ENCODE assay signal across 8 mouse cellular contexts in the genomic region with DNA sequence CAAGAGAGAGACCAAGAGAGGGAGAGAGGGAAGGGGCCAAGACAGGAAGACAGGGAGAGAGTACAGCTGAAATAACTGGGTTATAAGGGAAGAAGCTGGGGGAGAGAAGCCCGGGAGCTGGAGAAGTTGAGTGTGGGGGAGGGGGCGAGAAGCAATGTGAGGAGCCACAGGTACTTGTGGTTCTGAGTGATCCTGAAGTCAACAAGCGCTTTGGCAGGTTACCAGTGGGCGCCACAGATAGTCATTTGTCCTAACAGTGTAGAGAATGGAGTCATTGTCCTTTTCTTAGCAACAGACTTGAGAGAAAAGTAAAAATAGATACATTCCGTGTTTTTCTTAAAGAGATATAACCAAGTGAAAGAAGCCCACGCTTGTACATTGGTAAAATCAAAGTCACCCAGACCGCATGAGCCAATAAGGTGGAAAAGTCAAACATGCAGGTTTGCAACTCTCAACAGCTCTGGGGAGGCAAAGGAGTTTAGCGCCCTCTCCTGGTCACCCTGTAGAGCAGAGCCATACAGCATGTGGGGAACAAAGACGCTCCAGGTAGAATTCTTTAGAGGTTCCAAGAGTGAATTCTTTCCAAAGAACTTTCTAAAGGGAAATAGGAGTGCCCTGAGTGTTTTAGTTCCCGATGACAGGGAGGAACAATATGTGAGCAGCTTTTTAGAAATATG. TPM values are rescaled to one million over a fixed set of nuclear protein-coding genes. Genes with fewer than 3 reads are reported as not detected.
DNase-seq lines count a peak whose midpoint lies in the region; ATAC-seq and TF ChIP-seq lines count a peak whose summit lies in the region.

No protein-coding gene starts in this region.

- no peak overlapping the region for H3K4me3 ChIP-seq in G1E (ENCODE audit: low read depth, low read length)
- no peak overlapping the region for H3K4me3 ChIP-seq in stomach, embryonic 14.5 days (ENCODE audit: low read depth, low read length)

- H3K36me3 ChIP-seq in G1E (replicated peaks) = no peaks in the 10 kb centered on the region
- no peaks in the 10 kb centered on the region for H3K36me3 ChIP-seq in stomach, embryonic 14.5 days (ENCODE audit: control insufficient read depth, insufficient read depth, low read length)

- DNase-seq in gastrocnemius, postnatal 10 days = peak; percentile 33
- DNase-seq in gastrocnemius, postnatal 25 days = no peak
- no peak for DNase-seq in G1E (ENCODE audit: low spot score)
- peak; percentile 42 for DNase-seq in cerebellum, adult 9-11 months
- DNase-seq in heart, adult 9 months (ENCODE audit: low spot score in 2 of 2) = peak; percentile 9 to 43
- peak; percentile 26 to 41 for DNase-seq in layer of hippocampus, postnatal 14 days (ENCODE audit: low spot score in 2 of 2)

- H3K27ac ChIP-seq in stomach, embryonic 14.5 days (ENCODE audit: low read length) = no peak overlapping the region

- ATAC-seq in G1E (ENCODE audit: extremely low read depth, insufficient number of reproducible peaks, low FRiP score, poor library complexity, severe bottlenecking) = no peak
- ATAC-seq in megakaryocyte-erythroid progenitor cell, adult 5-6 weeks (replicated peaks; ENCODE audit: low FRiP score, low TSS enrichment, poor library complexity, severe bottlenecking) = peak; percentile 81
- ATAC-seq in stomach, embryonic 14.5 days (ENCODE audit: insufficient number of reproducible peaks, insufficient read depth, low FRiP score, low read depth) = peak; percentile 67; the same call in 1 of the 2 replicates

- H3K27me3 ChIP-seq in G1E (ENCODE audit: insufficient read depth, low read length) = peaks cover 16% of the 10 kb centered on the region
- no peaks in the 10 kb centered on the region for H3K27me3 ChIP-seq in stomach, embryonic 14.5 days (ENCODE audit: control insufficient read depth, insufficient read depth, low read length)

- no peak overlapping the region for H3K9ac ChIP-seq in stomach, embryonic 14.5 days (replicated peaks; ENCODE audit: low read depth, low read length)

- H3K4me2 ChIP-seq in stomach, embryonic 14.5 days (replicated peaks; ENCODE audit: low read depth, low read length) = no peak overlapping the region

- whole genome bisulfite sequencing in stomach, embryonic 14.5 days = 60% methylated on average over 10 of the region's 10 CpGs

- H3K9me3 ChIP-seq in G1E (replicated peaks) = peaks cover 26% of the 10 kb centered on the region
- peaks cover 11% of the 10 kb centered on the region; the same call in 1 of the 2 replicates for H3K9me3 ChIP-seq in stomach, embryonic 14.5 days (ENCODE audit: control insufficient read depth, low read depth, low read length)

- H3K4me1 ChIP-seq in G1E (ENCODE audit: insufficient read depth, low read depth, low read length) = peaks cover 2% of the 10 kb centered on the region; the same call in 1 of the 2 replicates
- 0 out of 2 replicates have a peak, but pooled peaks cover 4% of the 10 kb centered on the region for H3K4me1 ChIP-seq in stomach, embryonic 14.5 days (ENCODE audit: control insufficient read depth, insufficient read depth, low read length)

- TF ChIP-seq CTCF in G1E (IDR thresholded peaks at IDR 0.05; ENCODE audit: low read depth, low read length) = peak; percentile 53

RNA-seq across cellular contexts. Expression of a gene that starts 6.4 kb away (rescaled TPM):
- total RNA-seq in gastrocnemius, postnatal 10 days (2021) = under 1 TPM in 1 of 2 experiments, not detected in 1; 0.41 TPM
- total RNA-seq in gastrocnemius, postnatal 25 days (2021) = not detected
- total RNA-seq in G1E (2014; fragmentation: Nextera tagmentation) (not detected in 2 replicates), G1E (2017) (not detected in 2 replicates)
- not detected in 2 replicates for polyA plus RNA-seq in G1E (2012)
- under 1 TPM in 1 of 2 experiments, not detected in 1; 0.99 TPM for total RNA-seq in layer of hippocampus, postnatal 14 days (2021)
- total RNA-seq in megakaryocyte-erythroid progenitor cell, adult 5-6 weeks (2014; fragmentation: Nextera tagmentation) = 4.0 TPM in 1 of 2 replicates, not detected in the other
- 3.3 TPM in 1 of 2 replicates, not detected in the other for total RNA-seq in megakaryocyte-erythroid progenitor cell, adult 5-6 weeks (2017)
- polyA plus RNA-seq in stomach, embryonic 14.5 days (2014; fragmentation: Nextera tagmentation; extraction: Ambion mirVana) = not detected in 2 replicates

RNA-seq across cellular contexts. Expression of a gene that starts 58.6 kb away (rescaled TPM):
- 10 to 100 TPM in 1 of 2 experiments, 1 to 10 TPM in 1; 9.9 to 11.5 TPM for total RNA-seq in gastrocnemius, postnatal 10 days (2021)
- total RNA-seq in gastrocnemius, postnatal 25 days (2021) = 10 to 100 TPM in 1 of 2 experiments, 1 to 10 TPM in 1; 2.6 to 10.0 TPM
- 47.5 and 57.3 TPM in 2 replicates for total RNA-seq in G1E (2014; fragmentation: Nextera tagmentation)
- 76.4 and 92.8 TPM in 2 replicates for total RNA-seq in G1E (2017)
- polyA plus RNA-seq in G1E (2012) = 209 and 244 TPM in 2 replicates
- 10 to 100 TPM; 60.4 to 61.2 TPM for total RNA-seq in layer of hippocampus, postnatal 14 days (2021)
- total RNA-seq in megakaryocyte-erythroid progenitor cell, adult 5-6 weeks (2014; fragmentation: Nextera tagmentation) = 76.4 and 85.0 TPM in 2 replicates
- total RNA-seq in megakaryocyte-erythroid progenitor cell, adult 5-6 weeks (2017) = 58.9 and 102 TPM in 2 replicates
- 93.4 and 96.2 TPM in 2 replicates for polyA plus RNA-seq in stomach, embryonic 14.5 days (2014; fragmentation: Nextera tagmentation; extraction: Ambion mirVana)

Comparison
In these comparisons a context has a peak if more than half of its experiments do, and no peak if none do; other contexts are left out.
1. DNase-seq: peak in gastrocnemius, postnatal 10 days (single experiment), cerebellum, adult 9-11 months (single experiment), heart, adult 9 months (2 of 2) and layer of hippocampus, postnatal 14 days (2 of 2); none in gastrocnemius, postnatal 25 days (single experiment) and G1E (single experiment).